Mouse (Mus musculus) CH12.LX (cell line): ENCODE results near the gene Pola2. TPM values are rescaled to one million over a fixed set of nuclear protein-coding genes. Genes with fewer than 3 reads are reported as not detected.

Experiments
- DNase-seq: peaks from one replicate; pipeline ENCODE4 v3.0.0-alpha.2; 2013; ENCODE audit errors: extremely low read depth
- H3K27ac ChIP-seq: 2 replicates; pipeline ENCODE4 v1.5.1; 2012; ENCODE audit warnings: low read depth, mild to moderate bottlenecking, control low read depth, moderate library complexity; ENCODE audit not compliant: insufficient read depth
- H3K27me3 ChIP-seq: replicated peaks from 2 replicates; pipeline ENCODE3; 2012; ENCODE audit warnings: inconsistent platforms
- H3K36me3 ChIP-seq, 2 experiments: replicated peaks in 1 of 2; 2 replicates each; pipeline versions ENCODE3 to v1.6.1; 2012; ENCODE audit warnings: inconsistent platforms in 1 of 2, low read length in 1 of 2, mild to moderate bottlenecking in 1 of 2, mixed read lengths in 1 of 2, moderate library complexity in 1 of 2; ENCODE audit not compliant: control insufficient read depth in 1 of 2, insufficient read depth in 1 of 2
- H3K4me1 ChIP-seq, 2 experiments: 2 replicates each; pipeline ENCODE4 v1.6.1; 2012; ENCODE audit warnings: inconsistent platforms in 1 of 2, moderate library complexity in 1 of 2; ENCODE audit not compliant: insufficient read depth in 2 of 2, control insufficient read depth in 1 of 2
- H3K4me2 ChIP-seq: 2 replicates; pipeline ENCODE4 v1.6.1; 2012; ENCODE audit warnings: low read depth, mild to moderate bottlenecking, control low read depth; ENCODE audit not compliant: poor library complexity, insufficient read depth, severe bottlenecking
- H3K4me3 ChIP-seq, 3 experiments: fragments of 150-350 bp in 1 of 3; sonication (generic) in 1 of 3; replicated peaks in 1 of 3; 2 replicates each; pipeline versions ENCODE3 to v1.5.1; 2011 to 2012; ENCODE audit warnings: low read depth in 2 of 3, low read length in 2 of 3, mild to moderate bottlenecking in 2 of 3, moderate library complexity in 2 of 3, control low read depth in 1 of 3, improper control_type of control experiment in 1 of 3, inconsistent platforms in 1 of 3, mixed read lengths in 1 of 3; ENCODE audit not compliant: poor library complexity in 1 of 3
- H3K79me2 ChIP-seq: replicated peaks from 2 replicates; pipeline ENCODE4 v1.6.1; 2012; ENCODE audit warnings: mild to moderate bottlenecking, moderate library complexity; ENCODE audit not compliant: control insufficient read depth, poor library complexity, insufficient read depth, severe bottlenecking; ENCODE audit errors: extremely low read depth
- H3K9ac ChIP-seq: 2 replicates; pipeline ENCODE4 v1.6.1; 2012; ENCODE audit warnings: low read depth, mild to moderate bottlenecking, control low read depth, moderate library complexity; ENCODE audit not compliant: insufficient read depth
- H3K9me3 ChIP-seq: replicated peaks from 2 replicates; pipeline ENCODE3; 2012; ENCODE audit warnings: low read length, inconsistent platforms, mixed read lengths
- ELF1 ChIP-seq: IDR thresholded peaks from 2 replicates; pipeline ENCODE4 v1.6.1; 2014; ENCODE audit warnings: low read depth, mild to moderate bottlenecking, inconsistent platforms, low read length, improper control_type of control experiment
- EP300 ChIP-seq: IDR thresholded peaks from 2 replicates; pipeline ENCODE4 v1.6.1; 2011; ENCODE audit warnings: low read length, improper control_type of control experiment
- ETS1 ChIP-seq: conservative IDR thresholded peaks from 2 replicates; pipeline ENCODE4 v1.6.1; 2012; ENCODE audit warnings: low read depth, mild to moderate bottlenecking, inconsistent platforms, low read length, improper control_type of control experiment, moderate library complexity
- GABPA ChIP-seq: IDR thresholded peaks from 2 replicates; pipeline ENCODE4 v1.6.1; 2012; ENCODE audit warnings: low read depth, low read length, improper control_type of control experiment, inconsistent platforms; ENCODE audit not compliant: insufficient replicate concordance
- HCFC1 ChIP-seq: IDR thresholded peaks from 2 replicates; pipeline ENCODE4 v1.6.1; 2012; ENCODE audit warnings: low read depth, mild to moderate bottlenecking, inconsistent platforms, low read length, improper control_type of control experiment
- JUN ChIP-seq: IDR thresholded peaks from 2 replicates; pipeline ENCODE4 v1.6.1; 2011; ENCODE audit warnings: low read depth, mild to moderate bottlenecking, low read length, improper control_type of control experiment, moderate library complexity; ENCODE audit not compliant: insufficient read depth
- JUND ChIP-seq: conservative IDR thresholded peaks from 2 replicates; pipeline ENCODE4 v1.6.1; 2011; ENCODE audit warnings: low read depth, low read length, improper control_type of control experiment
- MAX ChIP-seq: IDR thresholded peaks from 2 replicates; pipeline ENCODE4 v1.6.1; 2011; ENCODE audit warnings: low read length, improper control_type of control experiment
- MYC ChIP-seq: IDR thresholded peaks from 2 replicates; pipeline ENCODE4 v1.6.1; 2011; ENCODE audit warnings: low read depth, mild to moderate bottlenecking, improper control_type of control experiment, low read length
- NELFE ChIP-seq: IDR thresholded peaks from 2 replicates; pipeline ENCODE4 v1.6.1; 2011; ENCODE audit warnings: low read depth, low read length, improper control_type of control experiment
- NRF1 ChIP-seq: IDR thresholded peaks from 2 replicates; pipeline ENCODE4 v1.6.1; 2014; ENCODE audit warnings: low read depth, mild to moderate bottlenecking, inconsistent platforms, low read length, improper control_type of control experiment, moderate library complexity
- SIN3A ChIP-seq: IDR thresholded peaks from 2 replicates; pipeline ENCODE4 v1.6.1; 2012; ENCODE audit warnings: low read length, improper control_type of control experiment, inconsistent platforms
- SMC3 ChIP-seq: IDR thresholded peaks from 2 replicates; pipeline ENCODE4 v1.6.1; 2011; ENCODE audit warnings: low read depth, low read length, improper control_type of control experiment
- UBTF ChIP-seq: IDR thresholded peaks from 2 replicates; pipeline ENCODE4 v1.6.1; 2012; ENCODE audit warnings: low read depth, mild to moderate bottlenecking, inconsistent platforms, low read length, improper control_type of control experiment, moderate library complexity
- USF2 ChIP-seq: conservative IDR thresholded peaks from 2 replicates; pipeline ENCODE4 v1.6.1; 2011; ENCODE audit warnings: low read depth, low read length, improper control_type of control experiment
- ZKSCAN1 ChIP-seq: IDR thresholded peaks from 2 replicates; pipeline ENCODE4 v1.6.1; 2012; ENCODE audit warnings: low read depth, inconsistent platforms, low read length, improper control_type of control experiment, borderline replicate concordance
- ZMIZ1 ChIP-seq: IDR thresholded peaks from 2 replicates; pipeline ENCODE4 v1.6.1; 2012; ENCODE audit warnings: low read depth, mild to moderate bottlenecking, inconsistent platforms, low read length, improper control_type of control experiment
- dilution Hi-C: fragments of 300-500 bp; cut with MboI; formaldehyde crosslinking; loops from 2 replicates; pipeline ENCODE4 v1.14.3; 2020; ENCODE audit warnings: low sequenced_read_pairs; ENCODE audit not compliant: extremely low pct_unique_long_range_greater_than_20kb, extremely low pct_ligation_motif_present
- in situ Hi-C: fragments of 300-500 bp; cut with MboI; formaldehyde crosslinking; loops from 3 replicates; pipeline ENCODE4 v1.14.3; 2019; ENCODE audit warnings: low sequenced_read_pairs, low pct_ligation_motif_present, low pct_unique_long_range_greater_than_20kb, mixed read lengths
- polyA plus RNA-seq: library from polyadenylated mRNA; unstranded; fragments of >175 nt; gene quantifications from 2 replicates; pipeline ENCODE4 v1.2.1, GENCODE M21; 2012; ENCODE audit warnings: low read depth; ENCODE audit not compliant: insufficient read length
- total RNA-seq, 2 experiments: library from RNA; depleted of rRNA; stranded (reverse); fragments of 300-350 nt in 1 of 2; fragments of >200 nt in 1 of 2; gene quantifications; 2 replicates each; pipeline ENCODE4 v1.2.3; 2012 to 2014

Gene Pola2
- total and polyA plus RNA-seq, 3 experiments, result 60.3 to 91.4 (median 71.7) TPM

GRCm38 (mm10) chr19:5998180-5998579, 34.2 kb upstream of the Pola2 start:
- Histone ChIP-seq H3K36me3 (peaks cover 37 to 71% of the 10 kb centered on the region in 2 experiments), H3K27me3 (no peaks in the 10 kb centered on the region), H3K9me3 (peaks cover 3% of the 10 kb centered on the region), H3K4me2 (no peak overlapping the region), H3K4me3 (no peak overlapping the region), H3K79me2 (no peaks in the 10 kb centered on the region), H3K4me1 (peaks cover 0 to 12% of the 10 kb centered on the region in 2 experiments; a peak in 1 of 4 replicates), H3K9ac (no peak overlapping the region), H3K27ac (no peak overlapping the region)
- no peak for TF ChIP-seq SIN3A
- dilution Hi-C loops (no loop called here), in situ Hi-C loops (no loop called here)
- no peak for DNase-seq

DNA sequence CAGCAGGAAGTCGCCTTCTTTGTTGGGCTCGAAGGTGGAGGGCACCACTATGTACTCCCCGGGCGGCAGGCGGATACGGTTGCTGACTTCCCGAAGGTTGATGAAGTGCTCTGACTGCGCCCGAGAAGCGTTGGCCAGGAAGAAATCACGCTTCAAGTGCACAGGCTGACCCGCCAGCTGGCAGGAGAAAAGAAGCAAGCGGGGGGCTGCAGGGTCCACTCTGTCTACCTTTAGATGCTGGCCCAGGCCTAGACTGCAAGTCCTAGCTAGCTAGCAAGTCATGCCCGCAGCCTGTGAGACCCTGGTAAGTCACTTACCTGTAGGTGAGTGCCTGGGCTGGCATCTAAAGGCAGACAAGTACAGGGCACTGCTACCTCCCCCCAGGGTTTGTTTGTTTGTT, 30.7 kb upstream of the Pola2 start:
- Histone ChIP-seq H3K9me3 (peaks cover 3% of the 10 kb centered on the region), H3K27ac (no peak overlapping the region), H3K9ac (no peak overlapping the region), H3K4me2 (no peak overlapping the region), H3K27me3 (no peaks in the 10 kb centered on the region), H3K36me3 (peaks cover 66 to 87% of the 10 kb centered on the region in 2 experiments), H3K4me1 (peaks cover 0 to 15% of the 10 kb centered on the region in 2 experiments; a peak in 1 of 4 replicates), H3K79me2 (no peaks in the 10 kb centered on the region), H3K4me3 (no peak overlapping the region)
- in situ Hi-C loops (no loop called here), dilution Hi-C loops (no loop called here)
- no peak for DNase-seq
- no peak for TF ChIP-seq SMC3
- TF ChIP-seq MAX, result no peak
- TF ChIP-seq HCFC1, result no peak
- no peak for TF ChIP-seq ZMIZ1
- TF ChIP-seq NELFE, result no peak
- TF ChIP-seq JUND, result no peak
- TF ChIP-seq ELF1, result no peak
- TF ChIP-seq ETS1, result no peak
- TF ChIP-seq GABPA, result no peak
- TF ChIP-seq ZKSCAN1, result no peak
- TF ChIP-seq UBTF, result no peak
- TF ChIP-seq NRF1, result no peak
- no peak for TF ChIP-seq SIN3A
- TF ChIP-seq EP300, result no peak
- TF ChIP-seq MYC, result no peak
- TF ChIP-seq JUN, result no peak
- no peak for TF ChIP-seq USF2
